Mouse (Mus musculus) MEL (cell line): ENCODE results near the gene Rab7. TPM values are rescaled to one million over a fixed set of nuclear protein-coding genes. Genes with fewer than 3 reads are reported as not detected.

Experiments used
- DNase-seq: peaks from one replicate; pipeline ENCODE4 v3.0.0; 2011; ENCODE audit warnings: low read depth, low spot score
- H3K27ac ChIP-seq: 2 replicates; pipeline ENCODE4 v1.5.1; 2012; ENCODE audit warnings: low read depth, mild to moderate bottlenecking, control low read depth, low read length, moderate library complexity; ENCODE audit not compliant: control insufficient read depth
- H3K27me3 ChIP-seq, 2 experiments: fragments of 150-350 bp in 1 of 2; sonication (generic) in 1 of 2; 2 replicates each; pipeline ENCODE4 v1.6.1; 2012; ENCODE audit warnings: low read length in 2 of 2, mild to moderate bottlenecking in 2 of 2, improper control_type of control experiment in 1 of 2, moderate library complexity in 1 of 2; ENCODE audit not compliant: insufficient read depth in 2 of 2, control insufficient read depth in 1 of 2
- H3K36me3 ChIP-seq, 2 experiments: 2 replicates each; pipeline ENCODE4 v1.6.1; 2012 to 2014; ENCODE audit warnings: low read length in 2 of 2, improper control_type of control experiment in 1 of 2, inconsistent platforms in 1 of 2, mild to moderate bottlenecking in 1 of 2; ENCODE audit not compliant: insufficient read depth in 2 of 2, control insufficient read depth in 1 of 2
- H3K4me1 ChIP-seq, 2 experiments: fragments of 150-350 bp in 1 of 2; sonication (generic) in 1 of 2; 2 replicates each; pipeline ENCODE4 v1.6.1; 2012; ENCODE audit warnings: low read length in 2 of 2, improper control_type of control experiment in 1 of 2, mild to moderate bottlenecking in 1 of 2; ENCODE audit not compliant: insufficient read depth in 2 of 2, control insufficient read depth in 1 of 2
- H3K4me3 ChIP-seq, 2 experiments: fragments of 150-350 bp in 1 of 2; sonication (generic) in 1 of 2; 2 replicates each; pipeline ENCODE4 v1.5.1; 2012; ENCODE audit warnings: low read depth in 2 of 2, low read length in 2 of 2, mild to moderate bottlenecking in 2 of 2, moderate library complexity in 2 of 2, control low read depth in 1 of 2, improper control_type of control experiment in 1 of 2; ENCODE audit not compliant: control insufficient read depth in 1 of 2, insufficient read depth in 1 of 2
- H3K79me2 ChIP-seq: 2 replicates; pipeline ENCODE4 v1.6.1; 2012; ENCODE audit warnings: mild to moderate bottlenecking, low read length, moderate library complexity; ENCODE audit not compliant: control insufficient read depth, poor library complexity, insufficient read depth
- H3K9ac ChIP-seq: 2 replicates; pipeline ENCODE4 v1.6.1; 2012; ENCODE audit warnings: low read depth, mild to moderate bottlenecking, control low read depth, low read length, moderate library complexity; ENCODE audit not compliant: control insufficient read depth, poor library complexity, severe bottlenecking
- H3K9me3 ChIP-seq: fragments of 150-350 bp; sonication (generic); replicated peaks from 2 replicates; pipeline ENCODE4 v1.6.1; 2012; ENCODE audit warnings: mild to moderate bottlenecking, low read length, improper control_type of control experiment, moderate library complexity; ENCODE audit not compliant: insufficient read depth
- CHD1 ChIP-seq: IDR thresholded peaks from 2 replicates; pipeline ENCODE4 v1.6.1; 2012; ENCODE audit warnings: low read depth, mild to moderate bottlenecking, inconsistent platforms, low read length, improper control_type of control experiment
- CTCF ChIP-seq, 3 experiments: IDR thresholded peaks in 2 of 3; conservative IDR thresholded peaks in 1 of 3; 2 replicates each; pipeline ENCODE4 v1.5.1; 2011 to 2012; ENCODE audit warnings: low read length in 3 of 3, low read depth in 2 of 3, mild to moderate bottlenecking in 2 of 3, improper control_type of control experiment in 1 of 3, inconsistent platforms in 1 of 3, mixed read lengths in 1 of 3, moderate library complexity in 1 of 3; ENCODE audit not compliant: control insufficient read depth in 1 of 3, insufficient read depth in 1 of 3, poor library complexity in 1 of 3, severe bottlenecking in 1 of 3
- EP300 ChIP-seq, 2 experiments: IDR thresholded peaks; 2 replicates each; pipeline ENCODE4 v1.6.1; 2011; ENCODE audit warnings: improper control_type of control experiment in 2 of 2, low read length in 2 of 2, low read depth in 1 of 2, mild to moderate bottlenecking in 1 of 2
- ETS1 ChIP-seq: IDR thresholded peaks from 2 replicates; pipeline ENCODE4 v1.6.1; 2012; ENCODE audit warnings: low read depth, mild to moderate bottlenecking, inconsistent platforms, low read length, improper control_type of control experiment, moderate library complexity
- GABPA ChIP-seq: IDR thresholded peaks from 2 replicates; pipeline ENCODE4 v1.6.1; 2012; ENCODE audit warnings: low read depth, mild to moderate bottlenecking, inconsistent platforms, low read length, improper control_type of control experiment, moderate library complexity
- MAFK ChIP-seq: IDR thresholded peaks from 2 replicates; pipeline ENCODE4 v1.6.1; 2011; ENCODE audit warnings: low read depth, mild to moderate bottlenecking, low read length, improper control_type of control experiment, borderline replicate concordance
- MAZ ChIP-seq: IDR thresholded peaks from 2 replicates; pipeline ENCODE4 v1.6.1; 2012; ENCODE audit warnings: low read depth, mild to moderate bottlenecking, inconsistent platforms, low read length, improper control_type of control experiment
- MYC ChIP-seq: IDR thresholded peaks from 2 replicates; pipeline ENCODE4 v1.6.1; 2011; ENCODE audit warnings: low read depth, mild to moderate bottlenecking, low read length, improper control_type of control experiment, moderate library complexity
- NRF1 ChIP-seq: IDR thresholded peaks from 2 replicates; pipeline ENCODE4 v1.6.1; 2014; ENCODE audit warnings: low read depth, mild to moderate bottlenecking, inconsistent platforms, low read length, improper control_type of control experiment, moderate library complexity; ENCODE audit not compliant: poor library complexity, insufficient read depth, severe bottlenecking
- POLR2AphosphoS2 ChIP-seq: IDR thresholded peaks from 2 replicates; pipeline ENCODE4 v1.6.1; 2011; ENCODE audit warnings: low read length, improper control_type of control experiment
- RAD21 ChIP-seq: IDR thresholded peaks from 2 replicates; pipeline ENCODE4 v1.6.1; 2011; ENCODE audit warnings: mild to moderate bottlenecking, low read depth, low read length, improper control_type of control experiment
- SIN3A ChIP-seq: IDR thresholded peaks from 2 replicates; pipeline ENCODE4 v1.6.1; 2012; ENCODE audit warnings: low read length, improper control_type of control experiment, inconsistent platforms
- SMC3 ChIP-seq: IDR thresholded peaks from 2 replicates; pipeline ENCODE4 v1.6.1; 2011; ENCODE audit warnings: low read depth, low read length, improper control_type of control experiment
- TBP ChIP-seq: IDR thresholded peaks from 2 replicates; pipeline ENCODE4 v1.8.0; 2011; ENCODE audit warnings: low read depth, low read length, improper control_type of control experiment
- ZC3H11A ChIP-seq: IDR thresholded peaks from 2 replicates; pipeline ENCODE4 v1.6.1; 2012; ENCODE audit warnings: low read depth, mild to moderate bottlenecking, inconsistent platforms, low read length, improper control_type of control experiment
- ZKSCAN1 ChIP-seq: IDR thresholded peaks from 2 replicates; pipeline ENCODE4 v1.6.1; 2012; ENCODE audit warnings: low read depth, mild to moderate bottlenecking, inconsistent platforms, low read length, improper control_type of control experiment, moderate library complexity
- ZMIZ1 ChIP-seq: IDR thresholded peaks from 2 replicates; pipeline ENCODE4 v1.6.1; 2012; ENCODE audit warnings: low read depth, mild to moderate bottlenecking, inconsistent platforms, low read length, improper control_type of control experiment, moderate library complexity
- polyA plus RNA-seq, 2 experiments: library from polyadenylated mRNA; stranded (reverse) in 1 of 2; unstranded in 1 of 2; fragments of >175 nt in 1 of 2; fragments of >200 nt in 1 of 2; gene quantifications; 2 replicates each; pipeline versions ENCODE4 v1.2.1 to v1.2.4; 2012; ENCODE audit warnings: low replicate concordance in 2 of 2, low read depth in 1 of 2; ENCODE audit not compliant: insufficient read length in 2 of 2, insufficient read depth in 1 of 2, missing spikeins in 1 of 2
- total RNA-seq: library from RNA; depleted of rRNA; stranded (reverse); fragments of 300-350 nt; gene quantifications from 2 replicates; pipeline ENCODE4 v1.2.3, GENCODE M21; 2012

Rab7 gene
- total and polyA plus RNA-seq, 3 experiments = 47.6 to 362 (median 234) TPM

DNA sequence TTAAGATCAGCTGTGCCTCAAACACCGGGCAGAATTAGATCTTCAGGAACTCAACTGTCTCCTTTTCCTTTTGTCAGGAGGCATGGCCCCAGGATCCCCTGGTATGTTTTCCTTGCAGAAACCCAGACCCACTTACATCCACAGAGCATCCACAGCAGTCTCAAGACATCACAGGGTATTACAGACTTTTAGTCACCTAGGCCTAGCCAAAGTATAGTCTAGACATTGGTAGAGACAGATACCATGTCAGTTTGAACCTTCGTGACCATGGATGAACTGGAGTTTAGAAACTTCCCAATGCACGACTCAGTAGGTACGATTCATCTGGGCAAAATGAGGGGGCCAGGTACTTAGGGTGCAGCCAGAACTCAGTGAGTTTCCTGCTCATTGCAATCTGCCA, 46.7 kb downstream of the Rab7 start:
- H3K36me3 ChIP-seq = peaks cover 3 to 9% of the 10 kb centered on the region in 2 experiments
- H3K27ac ChIP-seq = no peak overlapping the region
- H3K4me1 ChIP-seq = peaks cover 7 to 10% of the 10 kb centered on the region in 2 experiments
- no peaks in the 10 kb centered on the region for H3K79me2 ChIP-seq
- H3K9me3 ChIP-seq = no peaks in the 10 kb centered on the region
- no peak overlapping the region for H3K4me3 ChIP-seq
- no peak overlapping the region for H3K9ac ChIP-seq
- H3K27me3 ChIP-seq = no peaks in the 10 kb centered on the region
- TF ChIP-seq SIN3A (no peak), MAFK (no peak), ZKSCAN1 (no peak), GABPA (no peak), EP300 (IDR thresholded peaks at IDR 0.05; ENCODE audit: low read depth in 1 of 2, low read length in 2 of 2) (no peak), POLR2AphosphoS2 (no peak), MAZ (no peak), ZMIZ1 (no peak), MYC (no peak), CHD1 (no peak)
- DNase-seq = no peak

DNA sequence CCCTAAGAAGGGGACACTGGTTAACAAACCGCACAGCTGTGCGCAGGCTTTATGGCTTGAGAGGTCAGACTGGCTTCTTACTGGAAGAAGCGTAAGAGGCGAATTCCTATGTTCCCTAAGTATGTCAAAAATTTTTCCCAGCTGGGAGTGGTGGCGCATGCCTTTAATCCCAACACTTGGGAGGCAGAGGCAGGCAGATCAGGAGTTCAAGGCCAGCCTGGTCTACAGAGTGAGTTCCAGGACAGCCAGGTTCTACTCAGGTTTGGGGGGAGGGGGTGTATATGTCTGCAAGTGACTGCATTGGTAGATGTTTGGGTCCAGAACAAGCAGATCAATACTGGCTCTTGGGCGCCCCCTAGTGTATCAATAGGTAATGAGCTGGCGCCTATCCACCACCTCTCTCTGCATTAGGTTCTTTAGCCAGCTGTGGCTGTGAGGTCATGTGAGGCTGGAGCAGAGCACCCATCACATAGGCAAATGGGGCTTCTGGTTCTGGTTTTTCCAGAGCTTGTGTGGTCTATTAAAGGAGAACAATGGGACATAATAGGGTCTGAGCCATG, 47.3 kb downstream of the Rab7 start:
- TF ChIP-seq TBP = no peak
- peak; percentile 11; the same call in 1 of the 2 replicates for TF ChIP-seq ZC3H11A
- peak; percentile 76 for TF ChIP-seq RAD21
- TF ChIP-seq ETS1 = no peak
- TF ChIP-seq EP300 (IDR thresholded peaks at IDR 0.05; ENCODE audit: low read depth in 1 of 2, low read length in 2 of 2) = no peak
- no peak for TF ChIP-seq NRF1
- TF ChIP-seq CTCF (IDR thresholded peaks at IDR 0.05 in 2 of 3, conservative IDR thresholded peaks at IDR 0.05 in 1 of 3; ENCODE audit: control insufficient read depth in 1 of 3, insufficient read depth in 1 of 3, low read depth in 2 of 3, low read length in 3 of 3, poor library complexity in 1 of 3, severe bottlenecking in 1 of 3) = peak; percentile 73 to 79 (median 77)
- peak; percentile 64 for TF ChIP-seq SMC3
- Histone ChIP-seq H3K9me3 (no peaks in the 10 kb centered on the region), H3K4me3 (no peak overlapping the region), H3K79me2 (no peaks in the 10 kb centered on the region), H3K4me1 (peaks cover 12 to 16% of the 10 kb centered on the region in 2 experiments), H3K9ac (no peak overlapping the region), H3K27ac (no peak overlapping the region), H3K27me3 (no peaks in the 10 kb centered on the region), H3K36me3 (peaks cover 3 to 15% of the 10 kb centered on the region in 2 experiments)
- DNase-seq = peak; percentile 74
